Mouse (Mus musculus): ENCODE data around the gene Slc37a1.
A peak's percentile ranks its signal among the peaks of the same experiment; 100 is the strongest.

The Slc37a1 gene

GRCm38 (mm10) chr17:31318906-31319767, 32.5 kb downstream of the Slc37a1 start:
- no peak for DNase-seq

GRCm38 (mm10) chr17:31321425-31321824, 34.8 kb downstream of the Slc37a1 start:
- DNase-seq, result peak; percentile 74 to 82

- peak; percentile 40 to 65 for DNase-seq
Observed at GRCm38 (mm10) chr17:31322446-31322845, 35.9 kb downstream of the Slc37a1 start.

- no peak for DNase-seq
Observed at GRCm38 (mm10) chr17:31323379-31323778, 36.8 kb downstream of the Slc37a1 start.

GRCm38 (mm10) chr17:31324227-31324626, 37.6 kb downstream of the Slc37a1 start:
- no peak for DNase-seq

GRCm38 (mm10) chr17:31325451-31326219, 39.0 kb downstream of the Slc37a1 start:
- peak in 1 of 2 experiments; percentile 68 for DNase-seq

GRCm38 (mm10) chr17:31326220-31326852, 39.7 kb downstream of the Slc37a1 start:
- no peak for DNase-seq

- no peak for DNase-seq
Observed at GRCm38 (mm10) chr17:31328466-31328865, 41.9 kb downstream of the Slc37a1 start.

GRCm38 (mm10) chr17:31330622-31331021, 44.0 kb downstream of the Slc37a1 start:
- peak; percentile 75 to 81 for DNase-seq

- no peak for DNase-seq
Observed at GRCm38 (mm10) chr17:31331273-31331672, 44.7 kb downstream of the Slc37a1 start.

- DNase-seq, result peak in 1 of 2 experiments; percentile 6
Observed at GRCm38 (mm10) chr17:31331920-31332319, 45.3 kb downstream of the Slc37a1 start.

GRCm38 (mm10) chr17:31332333-31332732, 45.7 kb downstream of the Slc37a1 start:
- no peak for DNase-seq

- DNase-seq, result peak; percentile 78 to 81
Observed at GRCm38 (mm10) chr17:31334509-31335260, 48.1 kb downstream of the Slc37a1 start.

GRCm38 (mm10) chr17:31335344-31336080, 48.9 kb downstream of the Slc37a1 start:
- DNase-seq, result peak; percentile 62

GRCm38 (mm10) chr17:31339769-31340168, 53.2 kb downstream of the Slc37a1 start:
- no peak for DNase-seq

GRCm38 (mm10) chr17:31342191-31342590, 55.6 kb downstream of the Slc37a1 start:
- DNase-seq, result no peak

- peak; percentile 81 to 90 for DNase-seq
Observed at GRCm38 (mm10) chr17:31344172-31344801, 57.7 kb downstream of the Slc37a1 start.

- DNase-seq, result no peak
Observed at GRCm38 (mm10) chr17:31344816-31345215, 58.2 kb downstream of the Slc37a1 start.

- peak; percentile 57 to 61 for DNase-seq
Observed at GRCm38 (mm10) chr17:31348129-31348528, 61.5 kb downstream of the Slc37a1 start.

- DNase-seq, result no peak
Observed at GRCm38 (mm10) chr17:31349388-31349787, 62.8 kb downstream of the Slc37a1 start.

GRCm38 (mm10) chr17:31351984-31352383, 65.4 kb downstream of the Slc37a1 start:
- no peak for DNase-seq
